Mouse (Mus musculus): ENCODE measurements around the gene Adamts2.

DNA sequence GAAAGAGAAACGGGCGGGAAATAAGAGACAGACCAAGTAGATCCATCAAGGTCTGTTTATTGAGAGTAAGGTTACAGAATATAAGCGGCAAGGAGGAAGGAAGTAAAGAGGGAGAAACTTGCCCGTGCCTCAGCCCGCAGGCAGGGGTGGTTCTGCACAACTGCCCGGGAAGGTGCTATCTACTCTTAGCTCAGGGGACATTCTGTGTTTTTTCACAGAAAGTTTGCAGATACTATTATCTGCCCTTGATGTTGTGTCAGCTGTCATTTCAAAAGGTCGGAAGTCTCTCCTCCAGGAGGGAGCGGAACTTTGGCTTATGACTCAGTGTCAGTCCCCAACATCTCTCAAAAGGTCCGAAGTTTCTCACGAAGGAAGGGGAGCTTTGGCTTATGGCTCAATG lies 247.4 kb downstream of the Adamts2 start:
- TF ChIP-seq CTCF (IDR thresholded peaks at IDR 0.05; ENCODE audit: control insufficient read depth, insufficient read depth, low read length) = no peak
- TF ChIP-seq POLR2A (IDR thresholded peaks at IDR 0.05; ENCODE audit: borderline replicate concordance, control insufficient read depth, low read depth, low read length) = no peak

Measured in bone marrow, adult 2 months (tissue).